Mouse (Mus musculus) MEL (cell line): ENCODE measurements around the gene Syt9. TPM values are rescaled to one million over a fixed set of nuclear protein-coding genes. Genes with fewer than 3 reads are reported as not detected.

Experiments
- DNase-seq: peaks from one replicate; pipeline ENCODE4 v3.0.0; 2011; ENCODE audit warnings: low read depth, low spot score
- H3K27ac ChIP-seq: 2 replicates; pipeline ENCODE4 v1.5.1; 2012; ENCODE audit warnings: low read depth, mild to moderate bottlenecking, control low read depth, low read length, moderate library complexity; ENCODE audit not compliant: control insufficient read depth
- H3K27me3 ChIP-seq, 2 experiments: fragments of 150-350 bp in 1 of 2; sonication (generic) in 1 of 2; 2 replicates each; pipeline ENCODE4 v1.6.1; 2012; ENCODE audit warnings: low read length in 2 of 2, mild to moderate bottlenecking in 2 of 2, improper control_type of control experiment in 1 of 2, moderate library complexity in 1 of 2; ENCODE audit not compliant: insufficient read depth in 2 of 2, control insufficient read depth in 1 of 2
- H3K36me3 ChIP-seq, 2 experiments: 2 replicates each; pipeline ENCODE4 v1.6.1; 2012 to 2014; ENCODE audit warnings: low read length in 2 of 2, improper control_type of control experiment in 1 of 2, inconsistent platforms in 1 of 2, mild to moderate bottlenecking in 1 of 2; ENCODE audit not compliant: insufficient read depth in 2 of 2, control insufficient read depth in 1 of 2
- H3K4me1 ChIP-seq, 2 experiments: fragments of 150-350 bp in 1 of 2; sonication (generic) in 1 of 2; 2 replicates each; pipeline ENCODE4 v1.6.1; 2012; ENCODE audit warnings: low read length in 2 of 2, improper control_type of control experiment in 1 of 2, mild to moderate bottlenecking in 1 of 2; ENCODE audit not compliant: insufficient read depth in 2 of 2, control insufficient read depth in 1 of 2
- H3K4me3 ChIP-seq, 2 experiments: fragments of 150-350 bp in 1 of 2; sonication (generic) in 1 of 2; 2 replicates each; pipeline ENCODE4 v1.5.1; 2012; ENCODE audit warnings: low read depth in 2 of 2, low read length in 2 of 2, mild to moderate bottlenecking in 2 of 2, moderate library complexity in 2 of 2, control low read depth in 1 of 2, improper control_type of control experiment in 1 of 2; ENCODE audit not compliant: control insufficient read depth in 1 of 2, insufficient read depth in 1 of 2
- H3K79me2 ChIP-seq: 2 replicates; pipeline ENCODE4 v1.6.1; 2012; ENCODE audit warnings: mild to moderate bottlenecking, low read length, moderate library complexity; ENCODE audit not compliant: control insufficient read depth, poor library complexity, insufficient read depth
- H3K9ac ChIP-seq: 2 replicates; pipeline ENCODE4 v1.6.1; 2012; ENCODE audit warnings: low read depth, mild to moderate bottlenecking, control low read depth, low read length, moderate library complexity; ENCODE audit not compliant: control insufficient read depth, poor library complexity, severe bottlenecking
- H3K9me3 ChIP-seq: fragments of 150-350 bp; sonication (generic); replicated peaks from 2 replicates; pipeline ENCODE4 v1.6.1; 2012; ENCODE audit warnings: mild to moderate bottlenecking, low read length, improper control_type of control experiment, moderate library complexity; ENCODE audit not compliant: insufficient read depth
- CHD1 ChIP-seq: IDR thresholded peaks from 2 replicates; pipeline ENCODE4 v1.6.1; 2012; ENCODE audit warnings: low read depth, mild to moderate bottlenecking, inconsistent platforms, low read length, improper control_type of control experiment
- CHD2 ChIP-seq: IDR thresholded peaks from 2 replicates; pipeline ENCODE4 v1.6.1; 2011; ENCODE audit warnings: low read length, improper control_type of control experiment
- CTCF ChIP-seq, 3 experiments: IDR thresholded peaks in 2 of 3; conservative IDR thresholded peaks in 1 of 3; 2 replicates each; pipeline ENCODE4 v1.5.1; 2011 to 2012; ENCODE audit warnings: low read length in 3 of 3, low read depth in 2 of 3, mild to moderate bottlenecking in 2 of 3, improper control_type of control experiment in 1 of 3, inconsistent platforms in 1 of 3, mixed read lengths in 1 of 3, moderate library complexity in 1 of 3; ENCODE audit not compliant: control insufficient read depth in 1 of 3, insufficient read depth in 1 of 3, poor library complexity in 1 of 3, severe bottlenecking in 1 of 3
- ELF1 ChIP-seq: IDR thresholded peaks from 2 replicates; pipeline ENCODE4 v1.6.1; 2014; ENCODE audit warnings: low read depth, mild to moderate bottlenecking, inconsistent platforms, low read length, improper control_type of control experiment, moderate library complexity
- EP300 ChIP-seq, 2 experiments: IDR thresholded peaks; 2 replicates each; pipeline ENCODE4 v1.6.1; 2011; ENCODE audit warnings: improper control_type of control experiment in 2 of 2, low read length in 2 of 2, low read depth in 1 of 2, mild to moderate bottlenecking in 1 of 2
- ETS1 ChIP-seq: IDR thresholded peaks from 2 replicates; pipeline ENCODE4 v1.6.1; 2012; ENCODE audit warnings: low read depth, mild to moderate bottlenecking, inconsistent platforms, low read length, improper control_type of control experiment, moderate library complexity
- GATA1 ChIP-seq: IDR thresholded peaks from 2 replicates; pipeline ENCODE4 v1.6.1; 2011; ENCODE audit warnings: low read depth, low read length, improper control_type of control experiment
- HCFC1 ChIP-seq: IDR thresholded peaks from 2 replicates; pipeline ENCODE4 v1.6.1; 2012; ENCODE audit warnings: low read depth, mild to moderate bottlenecking, inconsistent platforms, low read length, improper control_type of control experiment, moderate library complexity
- MAFK ChIP-seq: IDR thresholded peaks from 2 replicates; pipeline ENCODE4 v1.6.1; 2011; ENCODE audit warnings: low read depth, mild to moderate bottlenecking, low read length, improper control_type of control experiment, borderline replicate concordance
- MAX ChIP-seq: IDR thresholded peaks from 2 replicates; pipeline ENCODE4 v1.6.1; 2011; ENCODE audit warnings: low read length, improper control_type of control experiment
- MEF2A ChIP-seq: IDR thresholded peaks from 2 replicates; pipeline ENCODE4 v1.6.1; 2014; ENCODE audit warnings: low read depth, mild to moderate bottlenecking, inconsistent platforms, low read length, improper control_type of control experiment; ENCODE audit not compliant: poor library complexity, insufficient replicate concordance, severe bottlenecking; ENCODE audit errors: extremely low read depth
- NELFE ChIP-seq: IDR thresholded peaks from 2 replicates; pipeline ENCODE4 v1.6.1; 2011; ENCODE audit warnings: low read depth, low read length, improper control_type of control experiment
- NRF1 ChIP-seq: IDR thresholded peaks from 2 replicates; pipeline ENCODE4 v1.6.1; 2014; ENCODE audit warnings: low read depth, mild to moderate bottlenecking, inconsistent platforms, low read length, improper control_type of control experiment, moderate library complexity; ENCODE audit not compliant: poor library complexity, insufficient read depth, severe bottlenecking
- RCOR1 ChIP-seq: IDR thresholded peaks from 2 replicates; pipeline ENCODE4 v1.6.1; 2012; ENCODE audit warnings: low read depth, mild to moderate bottlenecking, inconsistent platforms, low read length, improper control_type of control experiment
- SMC3 ChIP-seq: IDR thresholded peaks from 2 replicates; pipeline ENCODE4 v1.6.1; 2011; ENCODE audit warnings: low read depth, low read length, improper control_type of control experiment
- TAL1 ChIP-seq: IDR thresholded peaks from 2 replicates; pipeline ENCODE4 v1.6.1; 2012; ENCODE audit warnings: mild to moderate bottlenecking, inconsistent platforms, low read length, moderate library complexity, mixed read lengths
- TBP ChIP-seq: IDR thresholded peaks from 2 replicates; pipeline ENCODE4 v1.8.0; 2011; ENCODE audit warnings: low read depth, low read length, improper control_type of control experiment
- TCF12 ChIP-seq: IDR thresholded peaks from 2 replicates; pipeline ENCODE4 v1.6.1; 2014; ENCODE audit warnings: low read depth, mild to moderate bottlenecking, inconsistent platforms, low read length, improper control_type of control experiment, moderate library complexity
- UBTF ChIP-seq: IDR thresholded peaks from 2 replicates; pipeline ENCODE4 v1.6.1; 2012; ENCODE audit warnings: low read depth, mild to moderate bottlenecking, inconsistent platforms, low read length, improper control_type of control experiment, moderate library complexity, borderline replicate concordance; ENCODE audit not compliant: insufficient read depth
- USF1 ChIP-seq: IDR thresholded peaks from 2 replicates; pipeline ENCODE4 v1.6.1; 2014; ENCODE audit warnings: low read depth, mild to moderate bottlenecking, inconsistent platforms, low read length, improper control_type of control experiment, moderate library complexity
- ZMIZ1 ChIP-seq: IDR thresholded peaks from 2 replicates; pipeline ENCODE4 v1.6.1; 2012; ENCODE audit warnings: low read depth, mild to moderate bottlenecking, inconsistent platforms, low read length, improper control_type of control experiment, moderate library complexity
- ZNF384 ChIP-seq: IDR thresholded peaks from 2 replicates; pipeline ENCODE4 v1.6.1; 2012; ENCODE audit warnings: low read depth, mild to moderate bottlenecking, inconsistent platforms, low read length, improper control_type of control experiment
- polyA plus RNA-seq, 2 experiments: library from polyadenylated mRNA; stranded (reverse) in 1 of 2; unstranded in 1 of 2; fragments of >175 nt in 1 of 2; fragments of >200 nt in 1 of 2; gene quantifications; 2 replicates each; pipeline versions ENCODE4 v1.2.1 to v1.2.4; 2012; ENCODE audit warnings: low replicate concordance in 2 of 2, low read depth in 1 of 2; ENCODE audit not compliant: insufficient read length in 2 of 2, insufficient read depth in 1 of 2, missing spikeins in 1 of 2
- total RNA-seq: library from RNA; depleted of rRNA; stranded (reverse); fragments of 300-350 nt; gene quantifications from 2 replicates; pipeline ENCODE4 v1.2.3, GENCODE M21; 2012

The Syt9 gene
- total and polyA plus RNA-seq, 3 experiments: not detected

DNA sequence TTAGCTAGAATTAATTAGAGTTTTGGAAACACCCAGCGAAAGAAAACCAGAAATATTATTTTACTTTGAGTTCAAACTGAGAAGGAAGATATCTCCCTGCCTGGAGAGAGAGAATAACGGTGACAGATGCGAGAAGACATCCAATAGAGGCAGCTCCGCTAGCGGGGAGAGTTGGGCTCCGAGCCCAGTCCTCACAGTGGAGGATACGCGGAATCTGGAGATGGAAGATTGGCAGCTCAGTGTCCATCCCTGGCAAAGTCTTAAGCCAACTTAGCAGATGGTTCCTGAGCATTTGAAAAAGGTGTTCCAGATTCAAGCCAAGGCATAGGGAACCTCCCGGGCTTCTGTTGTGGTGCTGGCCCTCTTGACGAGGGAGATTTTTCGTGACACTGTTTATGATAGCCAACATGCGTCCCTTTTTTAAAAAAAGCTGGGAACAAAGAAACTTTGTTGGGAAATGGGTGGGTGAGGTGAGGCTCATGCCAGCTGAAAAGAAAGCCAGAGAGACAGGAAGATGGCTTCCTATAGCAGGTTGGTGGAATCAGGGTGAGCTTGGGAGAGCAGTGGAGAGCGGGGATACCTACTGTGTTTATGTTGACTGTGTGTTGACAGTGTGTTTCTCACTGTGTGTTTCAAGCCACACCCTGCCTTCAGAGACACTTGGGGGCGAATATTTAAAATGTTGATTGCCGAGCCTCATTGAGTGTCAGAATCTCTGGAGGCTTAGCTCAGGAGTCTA, 29.7 kb downstream of the Syt9 start:
- TF ChIP-seq NELFE: no peak
- TF ChIP-seq ZMIZ1: no peak
- TF ChIP-seq MAX: no peak
- no peak for TF ChIP-seq TCF12
- TF ChIP-seq MEF2A: no peak
- no peak for TF ChIP-seq EP300 (IDR thresholded peaks at IDR 0.05; ENCODE audit: low read depth in 1 of 2, low read length in 2 of 2)
- TF ChIP-seq USF1: no peak
- TF ChIP-seq CHD2: no peak
- TF ChIP-seq MAFK: no peak
- no peak for TF ChIP-seq NRF1
- Histone ChIP-seq H3K27ac (no peak overlapping the region), H3K27me3 (no peaks in the 10 kb centered on the region), H3K36me3 (no peaks in the 10 kb centered on the region), H3K9me3 (no peaks in the 10 kb centered on the region), H3K4me3 (no peak overlapping the region), H3K4me1 (no peaks in the 10 kb centered on the region), H3K79me2 (no peaks in the 10 kb centered on the region), H3K9ac (no peak overlapping the region)
- DNase-seq: no peak

DNA sequence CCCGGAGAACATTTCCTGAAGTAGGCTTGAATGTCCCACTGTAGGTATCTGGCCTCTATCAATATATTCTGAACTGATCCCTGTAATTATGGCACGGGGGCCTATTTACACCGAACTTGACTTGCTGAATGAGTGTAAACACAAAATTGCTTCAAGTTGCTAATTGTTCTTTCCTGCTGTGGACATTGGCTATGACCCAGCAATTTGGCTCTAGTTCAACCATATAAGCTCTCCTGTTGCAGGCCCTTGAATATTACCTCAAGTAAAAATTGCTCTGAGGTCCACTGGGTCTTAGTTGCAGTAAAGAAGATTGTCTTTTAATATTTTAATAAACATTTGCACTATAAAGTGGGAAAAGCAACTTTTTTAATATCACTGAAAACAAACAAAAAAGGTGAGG, 32.7 kb downstream of the Syt9 start:
- Histone ChIP-seq H3K9ac (no peak overlapping the region), H3K4me1 (no peaks in the 10 kb centered on the region), H3K27ac (no peak overlapping the region), H3K27me3 (no peaks in the 10 kb centered on the region), H3K4me3 (no peak overlapping the region), H3K9me3 (no peaks in the 10 kb centered on the region), H3K79me2 (no peaks in the 10 kb centered on the region), H3K36me3 (no peaks in the 10 kb centered on the region)
- DNase-seq: no peak
- TF ChIP-seq CHD1: no peak
- TF ChIP-seq ETS1: no peak
- no peak for TF ChIP-seq TCF12
- TF ChIP-seq ZNF384: no peak
- no peak for TF ChIP-seq GATA1
- no peak for TF ChIP-seq ELF1
- no peak for TF ChIP-seq CTCF (IDR thresholded peaks at IDR 0.05 in 2 of 3, conservative IDR thresholded peaks at IDR 0.05 in 1 of 3; ENCODE audit: control insufficient read depth in 1 of 3, insufficient read depth in 1 of 3, low read depth in 2 of 3, low read length in 3 of 3, poor library complexity in 1 of 3, severe bottlenecking in 1 of 3)
- TF ChIP-seq SMC3: no peak
- TF ChIP-seq TBP: no peak
- TF ChIP-seq UBTF: no peak
- no peak for TF ChIP-seq RCOR1
- no peak for TF ChIP-seq USF1
- TF ChIP-seq HCFC1: no peak
- TF ChIP-seq ZMIZ1: no peak
- TF ChIP-seq MAX: no peak
- TF ChIP-seq TAL1: no peak
